Mouse (Mus musculus) gastrocnemius, adult 2 months (tissue): Measurements from ENCODE around the gene Nicn1. TPM values are rescaled to one million over a fixed set of nuclear protein-coding genes. Genes with fewer than 3 reads are reported as not detected.
A peak's percentile ranks its signal among the peaks of the same experiment; 100 is the strongest.

Experiments
- DNase-seq: peaks from one replicate; pipeline ENCODE4 v3.0.0; 2022
- H3K27ac ChIP-seq: fragments of 200-600 bp; 2 replicates; pipeline ENCODE4 v1.8.1; 2022; ENCODE audit warnings: mild to moderate bottlenecking
- H3K4me3 ChIP-seq: fragments of 200-600 bp; 2 replicates; pipeline ENCODE4 v1.8.1; 2022; ENCODE audit warnings: mild to moderate bottlenecking, moderate library complexity
- CTCF ChIP-seq: fragments of 200-600 bp; IDR thresholded peaks from 2 replicates; pipeline ENCODE4 v1.8.1; 2022; ENCODE audit warnings: antibody characterized with exemption, mild to moderate bottlenecking, moderate library complexity
- intact Hi-C: fragments of 180-260 bp; cut with DNase I; formaldehyde crosslinking; loops from one replicate; pipeline ENCODE4 v1.15.1; 2025
- total RNA-seq, 2 experiments: library from RNA; stranded (reverse); gene quantifications; 2 replicates each; pipeline ENCODE4 v1.2.3; 2021

Gene Nicn1
- total RNA-seq, 2 experiments from 2014 or later, result 9.3 to 11.9 TPM

DNA sequence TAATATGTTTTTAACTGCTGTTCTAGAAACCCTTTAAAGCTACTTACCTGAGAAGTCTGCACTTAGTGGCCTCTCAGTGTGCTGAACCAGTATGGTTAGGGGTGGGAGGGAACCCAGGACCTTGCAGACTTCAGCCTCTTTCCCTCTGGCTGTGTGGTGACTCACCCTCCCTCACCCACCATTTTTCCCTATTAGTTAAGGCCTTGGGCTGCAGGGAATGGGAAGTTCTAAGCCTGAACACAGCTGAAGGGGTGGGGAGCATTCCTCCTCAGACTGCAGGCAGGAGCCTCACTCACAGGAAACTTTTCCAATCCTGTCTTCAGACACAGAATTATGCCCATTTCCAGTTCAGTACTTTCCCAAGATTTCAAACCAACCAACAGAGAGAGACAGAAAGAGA lies 51.6 kb downstream of the Nicn1 start:
- H3K4me3 ChIP-seq, result no peak overlapping the region
- intact Hi-C loops, result no loop called here
- no peak for TF ChIP-seq CTCF
- DNase-seq, result no peak
- H3K27ac ChIP-seq, result peak overlapping the region; percentile 96

DNA sequence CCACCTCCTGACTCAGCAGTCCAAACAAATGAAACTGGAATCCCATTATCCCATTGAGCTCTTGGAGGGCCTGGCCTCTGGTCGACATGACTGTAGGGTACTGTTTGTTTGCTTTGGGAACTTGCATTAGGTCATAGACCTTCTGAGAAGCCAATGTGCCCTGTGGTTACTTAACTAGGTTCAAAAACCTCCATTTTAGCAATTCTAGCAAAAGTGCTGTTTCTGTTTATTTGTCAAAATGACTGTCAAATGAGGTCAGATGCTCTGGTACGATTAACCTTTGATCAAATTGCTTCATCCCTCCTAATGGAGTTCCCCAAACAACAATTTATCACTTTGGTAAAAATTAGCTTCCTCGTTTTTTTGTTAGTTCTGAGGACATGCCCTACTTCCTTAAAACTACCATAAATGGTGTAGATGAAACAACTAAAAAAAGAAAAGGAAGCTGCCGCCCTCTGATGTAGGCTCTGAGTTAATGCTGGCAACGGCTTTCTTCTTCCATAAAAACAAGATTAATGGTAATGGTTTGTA lies 52.1 kb downstream of the Nicn1 start:
- TF ChIP-seq CTCF, result no peak
- intact Hi-C loops, result no loop called here
- H3K4me3 ChIP-seq, result no peak overlapping the region
- H3K27ac ChIP-seq, result peak overlapping the region; percentile 96
- no peak for DNase-seq

DNA sequence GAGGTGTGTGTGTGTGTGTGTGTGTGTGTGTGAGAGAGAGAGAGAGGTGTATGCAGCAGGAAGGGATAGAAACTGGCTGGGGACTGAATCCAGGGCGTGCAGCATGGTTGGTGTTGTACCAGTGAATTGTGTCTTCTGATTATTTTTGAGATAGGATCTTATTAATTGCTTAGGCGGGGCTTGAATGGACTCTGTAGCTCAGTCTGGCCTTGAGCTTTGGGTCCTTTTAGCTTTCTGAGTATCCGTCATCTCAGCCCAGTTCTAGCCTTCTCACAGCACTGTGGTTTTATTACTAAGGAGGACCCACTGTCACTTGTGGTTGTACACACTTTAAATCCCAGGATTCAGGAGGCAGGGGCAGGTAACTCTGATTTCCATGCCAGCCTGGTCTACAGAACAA lies 53.1 kb downstream of the Nicn1 start:
- TF ChIP-seq CTCF, result no peak
- no peak overlapping the region for H3K4me3 ChIP-seq
- DNase-seq, result no peak
- intact Hi-C loops, result no loop called here
- H3K27ac ChIP-seq, result no peak overlapping the region

DNA sequence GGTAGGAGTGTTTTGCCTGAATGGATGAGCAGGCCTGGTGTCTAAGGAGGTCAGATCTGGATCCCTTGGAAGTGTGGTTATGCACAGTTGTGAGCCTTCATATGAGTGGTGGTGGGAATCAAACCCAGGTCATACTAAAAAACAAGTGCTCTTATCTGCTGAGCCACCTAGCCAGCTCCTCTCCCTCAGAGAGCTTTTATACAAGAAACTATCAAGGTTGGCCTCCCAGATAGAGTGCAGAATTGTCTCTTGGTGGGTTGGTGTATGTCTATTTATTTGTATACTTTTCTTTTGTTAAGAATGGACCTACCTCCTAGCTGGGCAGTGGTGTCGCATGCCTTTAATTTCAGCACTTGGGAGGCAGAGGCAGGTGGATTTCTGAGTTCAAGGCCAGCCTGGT lies 53.6 kb downstream of the Nicn1 start:
- no peak for DNase-seq
- no peak for TF ChIP-seq CTCF
- H3K27ac ChIP-seq, result peak overlapping the region; percentile 10; the same call in 1 of the 2 replicates
- intact Hi-C loops, result no loop called here
- H3K4me3 ChIP-seq, result no peak overlapping the region

DNA sequence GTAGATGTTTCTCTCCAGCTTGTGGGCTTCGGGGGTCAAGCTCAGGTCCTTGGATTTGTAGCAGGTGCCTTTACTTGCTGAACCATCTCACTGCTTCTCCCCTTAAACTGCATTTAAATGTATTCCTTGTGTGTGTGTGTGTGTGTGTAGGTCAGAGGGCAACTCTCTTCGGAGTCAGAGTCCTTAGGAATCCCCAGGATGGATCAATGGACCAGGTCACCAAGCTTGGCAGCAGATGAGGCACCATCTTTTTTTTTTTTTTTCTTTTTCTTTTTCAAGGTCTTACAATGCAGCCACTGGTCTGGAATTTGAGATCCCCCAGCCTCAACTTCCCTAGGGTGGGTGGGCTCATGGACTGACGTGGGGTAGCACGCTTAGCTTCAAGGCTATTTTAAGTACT lies 54.2 kb downstream of the Nicn1 start:
- no peak for TF ChIP-seq CTCF
- Histone ChIP-seq H3K4me3 (no peak overlapping the region), H3K27ac (no peak overlapping the region)
- DNase-seq, result no peak
- intact Hi-C loops, result no loop called here

Other genes with a start within 250 kb of the Nicn1 start
- gene Gmppb, start 241.2 kb upstream of the Nicn1 start, total RNA-seq, result 1 to 10 TPM; 3.3 to 6.3 TPM
- 1 to 10 TPM; 1.5 to 3.1 TPM for gene Amigo3, start 237.3 kb upstream of the Nicn1 start, total RNA-seq
- gene Mst1, start 210.0 kb upstream of the Nicn1 start, total RNA-seq, result not detected
- 100 to 1,000 TPM; 128 to 157 TPM for gene Rnf123, start 207.1 kb upstream of the Nicn1 start, total RNA-seq
- gene Apeh, start 195.8 kb upstream of the Nicn1 start, total RNA-seq, result 10 to 100 TPM; 30.6 to 33.4 TPM
- gene Bsn, start 100.0 kb upstream of the Nicn1 start, total RNA-seq, result under 1 TPM in 1 of 2 experiments, not detected in 1; 0.03 TPM
- 100 to 1,000 TPM; 170 to 229 TPM for gene Dag1, start 26.5 kb upstream of the Nicn1 start, total RNA-seq
- gene Amt, start 6.4 kb downstream of the Nicn1 start, total RNA-seq, result 1 to 10 TPM; 1.0 to 1.4 TPM
- 100 to 1,000 TPM in 1 of 2 experiments, 10 to 100 TPM in 1; 95.0 to 122 TPM for gene Rhoa, start 15.7 kb downstream of the Nicn1 start, total RNA-seq
- gene Tcta, start 15.7 kb downstream of the Nicn1 start, total RNA-seq, result 10 to 100 TPM; 27.0 to 35.1 TPM
- 10 to 100 TPM; 54.9 to 69.4 TPM for gene Gpx1, start 48.5 kb downstream of the Nicn1 start, total RNA-seq
- 10 to 100 TPM; 68.7 to 74.6 TPM for gene Usp4, start 57.4 kb downstream of the Nicn1 start, total RNA-seq
- 1 to 10 TPM in 1 of 2 experiments, under 1 TPM in 1; 0.92 to 1.5 TPM for gene 1700102P08Rik, start 102.4 kb downstream of the Nicn1 start, total RNA-seq
- gene Ccdc36, start 138.1 kb downstream of the Nicn1 start, total RNA-seq, result not detected
- not detected for gene BC048562, start 146.1 kb downstream of the Nicn1 start, total RNA-seq
- 10 to 100 TPM; 15.0 to 17.7 TPM for gene Ccdc71, start 170.1 kb downstream of the Nicn1 start, total RNA-seq
- 1 to 10 TPM; 1.7 to 2.5 TPM for gene Klhdc8b, start 171.2 kb downstream of the Nicn1 start, total RNA-seq
- 100 to 1,000 TPM; 104 to 171 TPM for gene Lamb2, start 189.3 kb downstream of the Nicn1 start, total RNA-seq
- gene Usp19, start 200.2 kb downstream of the Nicn1 start, total RNA-seq, result 100 to 1,000 TPM; 124 TPM
- 10 to 100 TPM; 75.4 to 80.6 TPM for gene Qars, start 217.3 kb downstream of the Nicn1 start, total RNA-seq
- gene Qrich1, start 226.4 kb downstream of the Nicn1 start, total RNA-seq, result 10 to 100 TPM; 53.3 to 58.9 TPM